Mouse (Mus musculus): ENCODE data around the gene Ubp1. TPM values are rescaled to one million over a fixed set of nuclear protein-coding genes. Genes with fewer than 3 reads are reported as not detected.

Ubp1 gene
- polyA plus RNA-seq, 1 experiment = 152 TPM

GRCm38 (mm10) chr9:114009526-114009925, 78.8 kb downstream of the Ubp1 start:
- no peak for DNase-seq (ENCODE audit: extremely low spot score in 1 of 2, low spot score in 1 of 2)

DNA sequence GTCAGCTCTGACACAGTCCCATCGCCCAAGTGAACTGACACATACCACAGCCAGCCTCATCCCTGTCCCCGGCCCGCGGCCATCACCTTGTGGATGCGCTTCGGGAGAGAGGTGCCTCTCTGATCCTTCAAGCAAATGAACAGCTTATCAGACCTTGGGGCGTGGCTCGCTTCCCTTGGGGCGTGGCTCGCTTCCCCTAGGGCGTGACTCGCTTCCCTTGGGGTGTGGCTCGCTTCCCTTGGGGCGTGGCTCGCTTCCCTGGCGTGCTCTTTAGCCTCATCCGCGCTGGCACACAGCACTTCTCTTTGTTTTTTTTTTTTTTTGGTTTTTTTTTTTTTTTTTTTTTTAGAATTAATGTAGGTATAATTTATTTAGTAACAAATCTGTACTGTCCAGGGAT, 80.5 kb downstream of the Ubp1 start:
- no peak for DNase-seq (ENCODE audit: extremely low spot score in 1 of 2, low spot score in 1 of 2)

GRCm38 (mm10) chr9:114014034-114014433, 83.3 kb downstream of the Ubp1 start:
- DNase-seq (ENCODE audit: extremely low spot score in 1 of 2, low spot score in 1 of 2) = no peak

GRCm38 (mm10) chr9:114015724-114016123, 85.0 kb downstream of the Ubp1 start:
- no peak for DNase-seq (ENCODE audit: extremely low spot score in 1 of 2, low spot score in 1 of 2)

- no peak for DNase-seq (ENCODE audit: extremely low spot score in 1 of 2, low spot score in 1 of 2)
These were observed 85.7 kb downstream of the Ubp1 start for GRCm38 (mm10) chr9:114016402-114016801.

DNA sequence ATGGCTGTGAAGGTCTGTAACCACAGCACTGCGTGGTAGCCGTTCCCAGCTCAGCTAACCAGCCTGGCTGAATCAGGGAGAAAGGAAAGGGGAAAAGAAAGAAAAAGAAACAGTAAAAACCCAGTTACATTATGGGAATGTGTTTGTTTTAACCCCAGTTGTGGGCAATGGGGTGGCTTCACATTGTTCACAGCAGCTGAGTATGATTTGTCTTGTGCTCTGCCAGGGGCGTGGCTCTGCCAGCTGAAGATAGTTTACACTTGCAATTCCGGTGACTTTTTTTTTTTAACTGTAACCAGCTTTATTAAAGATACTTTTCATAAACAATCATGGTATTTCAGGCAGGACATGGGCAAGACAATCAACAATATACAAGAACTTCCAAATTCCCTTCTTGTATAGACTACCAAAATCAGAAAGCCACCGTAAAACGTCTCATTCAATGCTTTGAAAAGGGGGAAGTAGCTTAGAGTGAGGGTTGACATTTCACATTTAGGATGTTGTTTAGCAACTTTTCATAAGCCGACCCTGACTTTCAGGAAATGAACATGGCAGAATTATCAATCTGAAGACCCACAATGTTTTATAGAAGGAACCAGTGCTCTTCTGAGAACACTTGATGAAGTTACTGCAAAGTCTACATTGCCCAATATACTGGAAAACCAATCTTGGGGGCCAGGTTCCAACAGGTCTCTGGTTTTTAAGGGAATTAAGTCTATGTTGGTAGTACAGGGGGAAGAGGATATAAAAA, 88.5 kb downstream of the Ubp1 start:
- DNase-seq (ENCODE audit: extremely low spot score in 1 of 2, low spot score in 1 of 2) = no peak

DNA sequence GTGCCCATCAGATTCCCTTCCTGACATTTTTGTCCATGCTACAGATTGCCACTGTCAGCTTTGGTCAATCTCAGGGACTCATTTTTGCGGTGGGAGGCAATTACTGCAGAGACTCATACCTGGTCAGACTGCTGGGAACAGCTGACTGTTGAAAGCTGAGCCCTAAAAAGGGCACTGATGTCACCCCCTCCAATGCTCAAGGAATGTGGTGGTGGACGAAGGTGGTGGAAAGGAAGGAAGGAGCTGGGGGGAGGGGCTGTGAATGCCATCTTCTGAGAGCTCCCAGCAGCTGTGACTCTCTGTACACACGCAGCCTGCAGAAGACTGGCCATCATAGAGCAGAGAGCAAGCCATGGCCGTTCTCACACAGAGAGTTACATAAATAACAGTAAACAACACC, 91.4 kb downstream of the Ubp1 start:
- DNase-seq (ENCODE audit: extremely low spot score in 1 of 2, low spot score in 1 of 2) = no peak

GRCm38 (mm10) chr9:114025182-114025581, 94.4 kb downstream of the Ubp1 start:
- no peak for DNase-seq (ENCODE audit: extremely low spot score in 1 of 2, low spot score in 1 of 2)

DNA sequence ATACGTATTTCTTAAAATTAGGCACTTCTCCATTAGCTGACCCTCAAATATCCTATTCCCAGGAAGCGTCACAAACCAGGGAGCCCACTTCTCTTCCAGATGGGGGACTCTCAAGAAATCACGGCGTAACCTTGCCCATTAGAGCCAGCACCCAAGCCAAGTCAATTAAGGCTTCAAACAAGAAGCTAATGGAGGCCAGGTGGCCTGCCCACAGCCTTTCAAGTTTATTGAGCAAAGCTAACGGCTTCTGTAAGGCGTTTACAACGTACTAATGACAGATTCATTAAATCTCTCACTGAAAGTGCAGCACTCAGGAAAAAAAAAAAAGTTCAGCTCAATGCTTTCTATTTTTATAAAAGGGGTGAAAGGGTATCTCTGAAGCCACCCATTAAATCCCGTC, 95.1 kb downstream of the Ubp1 start:
- no peak for DNase-seq (ENCODE audit: extremely low spot score in 1 of 2, low spot score in 1 of 2)

DNA sequence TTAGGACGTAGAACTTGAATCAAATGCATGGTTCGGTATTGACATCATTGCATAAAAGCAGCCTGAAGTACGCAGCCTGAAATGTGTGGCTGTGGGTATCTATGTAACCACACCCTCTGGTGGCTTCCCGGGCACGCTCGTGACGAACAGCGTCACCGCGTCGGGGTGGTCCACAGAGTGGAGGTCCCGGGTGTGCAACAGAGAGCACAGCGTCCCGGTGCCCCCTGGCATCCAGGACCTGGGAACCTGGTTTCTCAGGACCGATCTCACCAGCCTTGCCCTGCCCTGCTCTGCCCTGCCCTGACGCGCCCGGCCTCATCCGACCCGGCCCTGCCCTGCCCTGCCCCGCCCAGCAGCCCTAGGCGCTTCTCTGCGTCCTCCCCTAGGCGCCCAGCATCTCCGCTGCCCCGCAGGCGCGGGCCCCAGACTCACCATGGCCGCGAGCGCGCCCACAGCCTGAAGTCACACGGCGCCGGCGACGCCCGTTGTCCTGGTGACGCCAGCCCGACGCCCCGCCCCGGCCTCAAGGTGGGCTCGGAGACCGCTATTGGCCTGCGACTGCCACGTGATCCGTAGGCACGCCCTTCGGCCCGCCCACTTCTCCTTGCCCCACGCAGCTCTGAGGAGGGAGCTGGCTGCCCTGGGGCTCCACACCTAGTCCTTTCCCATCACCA, 95.7 kb downstream of the Ubp1 start:
- DNase-seq (ENCODE audit: extremely low spot score in 1 of 2, low spot score in 1 of 2) = peak; percentile 76 to 89

Other genes with a start within 250 kb of the Ubp1 start
- 39.8 and 44.6 TPM in 2 replicates for gene Pdcd6ip, start 222.7 kb upstream of the Ubp1 start, polyA plus RNA-seq (2012; rRNA removed)
- 116 and 122 TPM in 2 replicates for gene Clasp2, start 189.5 kb upstream of the Ubp1 start, polyA plus RNA-seq (2012; rRNA removed)
- 46.9 and 50.3 TPM in 2 replicates for gene Fbxl2, start 115.3 kb downstream of the Ubp1 start, polyA plus RNA-seq (2012; rRNA removed)
- 2.8 and 3.4 TPM in 2 replicates for gene Susd5, start 126.2 kb downstream of the Ubp1 start, polyA plus RNA-seq (2012; rRNA removed)

Measured in frontal cortex, adult 2 months (tissue).